Mouse (Mus musculus): ENCODE results near the gene Itpr2. TPM values are rescaled to one million over a fixed set of nuclear protein-coding genes. Genes with fewer than 3 reads are reported as not detected.

Gene Itpr2
- polyA plus RNA-seq, 1 experiment from 2014 or later: 6.2 TPM

GRCm38 (mm10) chr6:146072842-146073241, 429.2 kb downstream of the Itpr2 start:
- Histone ChIP-seq H3K9ac (no peak overlapping the region), H3K4me1 (replicated peaks; ENCODE audit: control insufficient read depth, insufficient read depth, low read length) (no peaks in the 10 kb centered on the region), H3K27me3 (ENCODE audit: control insufficient read depth, insufficient read depth, low read length) (no peaks in the 10 kb centered on the region), H3K4me3 (replicated peaks; ENCODE audit: low read length) (no peak overlapping the region), H3K27ac (no peak overlapping the region), H3K9me3 (ENCODE audit: control insufficient read depth, low read length) (peaks cover 7% of the 10 kb centered on the region; the same call in 1 of the 2 replicates), H3K36me3 (replicated peaks; ENCODE audit: control insufficient read depth, insufficient read depth) (no peaks in the 10 kb centered on the region), H3K4me2 (replicated peaks) (no peak overlapping the region)
- DNase-seq (ENCODE audit: low spot score): no peak
- ATAC-seq (ENCODE audit: low FRiP score): no peak
- WGBS: 85% methylated on average over 1 of the region's 1 CpGs

DNA sequence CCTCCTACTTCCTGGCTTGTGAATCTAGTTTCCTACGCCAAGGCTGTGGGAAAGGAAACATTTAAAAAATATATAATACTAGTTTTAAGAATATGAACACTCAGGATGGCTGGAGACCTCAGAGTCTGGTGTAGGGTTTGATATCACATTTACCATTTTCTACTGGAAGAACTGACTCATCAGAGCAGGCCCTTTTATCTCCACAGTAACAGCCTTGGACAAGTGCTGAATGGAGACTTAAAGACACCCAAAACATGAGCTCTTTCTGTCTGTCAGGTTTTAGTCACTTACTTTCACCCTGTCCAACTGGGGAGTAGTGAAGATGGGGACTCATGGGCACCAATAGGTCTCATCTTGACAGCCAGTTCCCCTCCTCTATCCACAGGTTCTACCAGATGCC, 430.1 kb downstream of the Itpr2 start:
- no peak for ATAC-seq (ENCODE audit: low FRiP score)
- Histone ChIP-seq H3K9ac (no peak overlapping the region), H3K4me3 (replicated peaks; ENCODE audit: low read length) (no peak overlapping the region), H3K36me3 (replicated peaks; ENCODE audit: control insufficient read depth, insufficient read depth) (no peaks in the 10 kb centered on the region), H3K27ac (no peak overlapping the region), H3K4me2 (replicated peaks) (no peak overlapping the region), H3K9me3 (ENCODE audit: control insufficient read depth, low read length) (peaks cover 7% of the 10 kb centered on the region; the same call in 1 of the 2 replicates), H3K27me3 (ENCODE audit: control insufficient read depth, insufficient read depth, low read length) (no peaks in the 10 kb centered on the region), H3K4me1 (replicated peaks; ENCODE audit: control insufficient read depth, insufficient read depth, low read length) (no peaks in the 10 kb centered on the region)
- 95% methylated on average over 1 of the region's 1 CpGs for WGBS
- DNase-seq (ENCODE audit: low spot score): no peak

Other genes starting within 250 kb of the Itpr2 start
- 43.4 and 46.0 TPM in 2 replicates for gene Fgfr1op2, start 75.0 kb upstream of the Itpr2 start, polyA plus RNA-seq (2014; fragmentation: Nextera tagmentation; extraction: Ambion mirVana)
- 43.5 and 44.8 TPM in 2 replicates for gene Ints13, start 75.6 kb upstream of the Itpr2 start, polyA plus RNA-seq (2014; fragmentation: Nextera tagmentation; extraction: Ambion mirVana)
- gene Med21, start 140.3 kb upstream of the Itpr2 start, polyA plus RNA-seq (2014; fragmentation: Nextera tagmentation; extraction: Ambion mirVana): 108 and 112 TPM in 2 replicates
- 32.9 and 33.4 TPM in 2 replicates for gene Tm7sf3, start 140.6 kb upstream of the Itpr2 start, polyA plus RNA-seq (2014; fragmentation: Nextera tagmentation; extraction: Ambion mirVana)
- gene Stk38l, start 222.8 kb upstream of the Itpr2 start, polyA plus RNA-seq (2014; fragmentation: Nextera tagmentation; extraction: Ambion mirVana): 15.6 and 15.9 TPM in 2 replicates

Measured in hindbrain, embryonic 14.5 days (tissue).